Mouse (Mus musculus) heart, postnatal 0 days (tissue): ENCODE results near the gene Gm17387. TPM values are rescaled to one million over a fixed set of nuclear protein-coding genes. Genes with fewer than 3 reads are reported as not detected.

ENCODE experiments used
- ATAC-seq: fragments of 200-750 bp; cut with Nextera tagmentation; 2 replicates; pipeline ENCODE4 v1.8.0; 2017; ENCODE audit warnings: low read depth, moderate number of reproducible peaks, moderate library complexity; ENCODE audit not compliant: insufficient read depth
- DNase-seq: peaks from one replicate; pipeline ENCODE4 v3.0.0-alpha.2; 2016; ENCODE audit warnings: low spot score
- H3K27ac ChIP-seq: fragments of 300-500 bp; sonication (generic); 2 replicates; pipeline ENCODE4 v1.5.1; 2014; ENCODE audit warnings: low read depth, mild to moderate bottlenecking
- H3K27me3 ChIP-seq: fragments of 300-500 bp; sonication (generic); 2 replicates; pipeline ENCODE4 v1.6.1; 2014; ENCODE audit warnings: low read length, mixed read lengths; ENCODE audit not compliant: control insufficient read depth, insufficient read depth
- H3K36me3 ChIP-seq: fragments of 300-500 bp; sonication (generic); replicated peaks from 2 replicates; pipeline ENCODE4 v1.6.1; 2014; ENCODE audit warnings: low read length, mixed read lengths; ENCODE audit not compliant: control insufficient read depth, insufficient read depth
- H3K4me1 ChIP-seq: fragments of 300-500 bp; sonication (generic); 2 replicates; pipeline ENCODE4 v1.6.1; 2014; ENCODE audit warnings: antibody characterized with exemption; ENCODE audit not compliant: control insufficient read depth, insufficient read depth
- H3K4me2 ChIP-seq: fragments of 300-500 bp; sonication (generic); 2 replicates; pipeline ENCODE4 v1.6.1; 2014; ENCODE audit warnings: low read depth, mild to moderate bottlenecking, low read length, moderate library complexity
- H3K4me3 ChIP-seq: fragments of 300-500 bp; sonication (generic); 2 replicates; pipeline ENCODE4 v1.5.1; 2014; ENCODE audit warnings: low read depth, low read length
- H3K9ac ChIP-seq: fragments of 300-500 bp; sonication (generic); replicated peaks from 2 replicates; pipeline ENCODE4 v1.6.1; 2014; ENCODE audit warnings: low read depth, low read length, mixed read lengths
- H3K9me3 ChIP-seq: fragments of 300-500 bp; sonication (generic); replicated peaks from 2 replicates; pipeline ENCODE4 v1.6.1; 2016; ENCODE audit warnings: low read length; ENCODE audit not compliant: control insufficient read depth
- CTCF ChIP-seq: IDR thresholded peaks from 2 replicates; pipeline ENCODE4 v1.5.1; 2016; ENCODE audit warnings: antibody characterized with exemption, control low read depth, low read depth
- EP300 ChIP-seq: IDR thresholded peaks from 2 replicates; pipeline ENCODE4 v1.6.1; 2016; ENCODE audit warnings: antibody characterized with exemption, low read depth
- WGBS: fragments of 180-500 bp; shearing (Covaris S2); extraction: QIAGEN DNeasy Blood & Tissue Kit; methylation state at CpG from one replicate; pipeline ENCODE4 v1.1.7; 2014; 5-methylcytosine and 5-hydroxymethylcytosine counted together
- polyA plus RNA-seq: library from polyadenylated mRNA; unstranded; fragments of >200 nt; fragmentation: Nextera tagmentation; extraction: Ambion mirVana; gene quantifications from 2 replicates; pipeline ENCODE4 v1.2.1, GENCODE M21; 2015
- total RNA-seq: library from RNA; depleted of rRNA; stranded (reverse); fragments of >200 nt; gene quantifications from 2 replicates; pipeline ENCODE4 v1.2.3, GENCODE M21; 2014; ENCODE audit warnings: low replicate concordance

Gene Gm17387
- total and polyA plus RNA-seq, 2 experiments from 2014 or later, result not detected

DNA sequence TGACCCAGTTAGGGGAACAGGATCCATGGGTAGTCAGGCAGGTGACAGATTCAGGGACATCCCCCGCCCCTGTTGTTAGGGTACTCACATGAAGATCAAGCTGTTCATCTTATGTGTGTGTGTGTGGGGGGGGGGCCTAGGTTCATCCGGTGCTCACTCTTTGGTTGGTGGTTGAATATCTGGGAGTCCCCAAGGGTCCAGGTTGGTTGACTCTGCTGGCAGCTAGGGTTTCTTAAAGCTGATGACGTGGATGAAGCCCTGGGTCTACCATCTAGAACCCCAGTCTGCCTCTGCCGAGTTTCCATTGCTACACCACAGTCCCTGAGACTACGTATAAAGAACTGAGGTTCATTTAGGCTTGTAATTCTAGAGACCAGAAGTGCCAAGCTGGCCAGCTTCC, 9.9 kb upstream of the Gm17387 start:
- WGBS, result 86% methylated on average over 5 of the region's 5 CpGs
- no peak for TF ChIP-seq CTCF
- TF ChIP-seq EP300, result no peak
- H3K27me3 ChIP-seq, result no peaks in the 10 kb centered on the region
- no peaks in the 10 kb centered on the region for H3K4me1 ChIP-seq
- no peak overlapping the region for H3K27ac ChIP-seq
- H3K9ac ChIP-seq, result no peak overlapping the region
- no peak for DNase-seq
- ATAC-seq, result no peak
- H3K4me2 ChIP-seq, result no peak overlapping the region
- H3K4me3 ChIP-seq, result no peak overlapping the region
- H3K9me3 ChIP-seq, result no peaks in the 10 kb centered on the region
- H3K36me3 ChIP-seq, result no peaks in the 10 kb centered on the region

DNA sequence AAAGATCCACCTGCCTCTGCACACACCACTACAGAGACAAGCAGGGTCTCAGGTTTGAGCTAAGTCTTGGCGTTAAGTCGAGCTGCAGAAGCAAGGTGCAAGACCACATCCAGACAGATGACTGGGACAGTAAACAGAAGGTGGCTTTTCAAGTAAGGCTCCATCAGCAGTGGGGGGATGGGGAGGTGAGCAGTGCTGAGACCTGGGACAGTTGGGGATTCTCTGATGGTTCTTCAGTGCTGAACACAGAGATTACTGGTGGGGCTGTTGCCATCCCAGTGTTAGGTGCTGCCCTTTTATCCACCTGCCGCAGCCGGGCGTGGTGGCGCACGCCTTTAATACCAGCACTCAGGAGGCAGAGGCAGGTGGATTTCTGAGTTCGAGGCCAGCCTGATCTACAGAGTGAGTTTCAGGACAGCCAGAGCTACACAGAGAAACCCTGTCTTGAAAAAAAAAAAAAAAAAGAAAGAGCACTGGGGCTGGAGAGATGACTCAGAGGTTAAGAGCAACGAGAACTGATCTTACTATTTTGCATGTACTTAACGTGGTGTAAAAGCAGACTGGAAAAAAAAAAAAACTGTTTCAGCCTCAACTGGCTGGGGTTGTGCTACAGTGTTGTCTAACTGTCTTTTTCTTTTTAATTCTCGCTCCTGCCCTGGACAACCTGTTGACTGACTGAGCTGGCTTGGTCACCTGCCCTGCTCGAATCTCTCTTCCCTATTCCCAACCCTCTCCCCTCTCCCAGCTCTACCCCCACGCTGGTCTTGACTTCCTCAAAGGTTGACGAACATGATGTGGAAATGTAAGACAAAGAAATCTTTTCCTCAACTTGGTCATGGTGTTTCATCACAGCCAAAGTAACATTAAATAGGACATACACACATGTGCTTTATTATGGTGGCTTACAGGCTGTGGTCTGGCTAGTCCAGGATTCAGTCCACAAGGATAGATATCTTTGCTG, 7.2 kb upstream of the Gm17387 start:
- H3K27ac ChIP-seq, result no peak overlapping the region
- no peak overlapping the region for H3K4me3 ChIP-seq
- no peak overlapping the region for H3K4me2 ChIP-seq
- 66% methylated on average over 14 of the region's 14 CpGs for WGBS
- peaks cover 5% of the 10 kb centered on the region; the same call in 1 of the 2 replicates for H3K4me1 ChIP-seq
- no peaks in the 10 kb centered on the region for H3K9me3 ChIP-seq
- H3K27me3 ChIP-seq, result no peaks in the 10 kb centered on the region
- TF ChIP-seq CTCF (no peak), EP300 (no peak)
- H3K36me3 ChIP-seq, result no peaks in the 10 kb centered on the region
- ATAC-seq (no peak), DNase-seq (no peak)
- no peak overlapping the region for H3K9ac ChIP-seq

DNA sequence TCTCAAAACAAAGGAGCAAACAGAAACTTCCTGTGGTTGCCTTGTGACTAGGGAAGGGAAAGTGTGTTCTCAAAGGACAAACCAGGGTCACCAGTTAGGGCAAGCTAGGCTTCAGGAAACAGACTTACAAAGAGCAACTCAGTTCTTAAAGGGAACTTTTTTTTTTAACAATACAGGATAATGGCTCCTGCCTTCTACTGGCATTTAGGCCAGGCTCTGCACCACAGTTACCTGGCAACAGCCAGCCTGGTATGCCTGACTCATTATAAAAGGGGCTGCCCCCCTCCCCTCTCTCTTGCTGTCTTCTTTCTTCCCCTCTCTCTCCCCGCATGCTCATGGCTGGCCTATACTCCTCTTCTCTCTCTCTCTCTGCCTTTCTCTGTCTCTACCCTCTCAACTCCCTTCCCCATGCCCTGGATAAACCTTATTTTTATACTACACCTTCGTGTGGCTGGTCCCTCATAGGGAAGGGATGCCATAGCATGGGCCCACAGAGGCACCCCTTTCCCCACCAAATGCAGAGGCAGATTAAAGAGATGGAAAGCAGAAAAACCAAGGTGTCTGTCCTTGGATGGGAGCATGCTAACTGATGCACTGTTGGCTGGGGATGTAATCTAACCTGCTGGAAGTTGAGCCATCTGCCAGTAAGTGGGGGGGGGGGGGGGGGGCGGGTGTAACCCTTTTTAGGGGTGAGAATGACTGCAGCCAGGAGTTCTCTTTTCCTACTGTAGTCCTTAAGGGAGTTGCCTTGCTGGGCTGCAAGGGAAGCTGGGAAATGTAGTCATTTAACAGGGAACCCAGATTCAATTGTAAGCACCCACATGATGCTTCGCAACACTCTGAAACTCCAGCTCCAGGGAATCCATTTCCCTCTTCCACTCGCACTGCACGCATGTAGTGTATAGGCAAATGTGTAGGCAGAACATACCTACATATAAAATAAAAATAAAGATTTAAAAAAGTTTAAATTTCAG, 3.8 kb upstream of the Gm17387 start:
- Histone ChIP-seq H3K9me3 (no peaks in the 10 kb centered on the region), H3K4me3 (no peak overlapping the region), H3K4me1 (peaks cover 5% of the 10 kb centered on the region; the same call in 1 of the 2 replicates), H3K9ac (no peak overlapping the region), H3K4me2 (no peak overlapping the region), H3K27me3 (no peaks in the 10 kb centered on the region), H3K36me3 (no peaks in the 10 kb centered on the region), H3K27ac (peak overlapping the region; percentile 15; the same call in 1 of the 2 replicates)
- TF ChIP-seq EP300 (no peak), CTCF (no peak)
- DNase-seq (no peak), ATAC-seq (no peak)
- 50% methylated on average over 6 of the region's 6 CpGs for WGBS

DNA sequence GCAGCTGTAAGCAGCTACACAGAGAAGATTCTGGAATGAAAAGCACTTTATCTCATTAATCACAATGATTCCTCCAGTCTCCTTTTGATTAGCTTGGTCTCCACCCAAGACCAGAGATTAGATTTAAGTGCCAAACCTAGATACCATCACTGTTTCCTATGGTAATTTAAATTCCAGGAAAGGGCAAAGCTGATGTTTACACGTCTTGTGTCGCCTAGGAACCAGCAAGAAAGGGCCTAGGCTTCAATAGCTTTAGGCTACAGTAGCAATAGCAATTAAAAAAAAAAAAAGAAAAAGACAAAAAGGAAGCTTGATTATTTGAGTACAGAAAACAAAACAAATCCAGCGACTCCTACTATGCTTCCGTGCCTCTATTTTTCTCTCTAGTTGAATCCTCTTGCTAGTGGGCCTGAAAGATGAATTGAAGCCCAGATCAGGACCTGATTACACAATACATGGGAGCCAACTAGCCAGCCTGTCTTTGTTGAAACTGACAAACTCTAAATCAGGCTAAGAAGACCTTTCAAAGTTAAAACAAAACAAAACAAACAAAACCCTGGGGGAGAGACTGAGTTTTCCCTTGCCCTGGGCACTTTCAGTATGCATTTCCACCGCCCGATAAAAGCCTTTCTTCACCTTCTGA, 2.7 kb upstream of the Gm17387 start:
- 63% methylated on average over 6 of the region's 6 CpGs for WGBS
- H3K27ac ChIP-seq, result peak overlapping the region; percentile 52
- no peak for ATAC-seq

DNA sequence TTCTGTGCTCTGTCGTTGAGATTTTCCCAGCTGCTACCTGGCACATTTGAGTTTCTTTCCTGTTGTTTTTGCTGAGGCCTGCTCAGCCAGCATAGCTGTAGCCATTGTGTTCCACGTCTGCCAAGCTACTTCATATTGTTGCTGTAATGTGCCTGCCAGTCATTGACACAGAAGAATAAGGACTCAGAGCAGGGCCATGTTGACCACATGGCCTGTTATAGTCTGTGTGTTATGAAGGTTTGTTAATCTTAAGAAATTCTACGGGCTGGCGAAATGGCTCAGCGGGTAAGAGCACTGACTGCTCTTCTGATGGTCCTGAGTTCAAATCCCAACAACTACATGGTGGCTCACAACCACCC, 2.2 kb upstream of the Gm17387 start:
- ATAC-seq (no peak), DNase-seq (no peak)
- H3K27me3 ChIP-seq, result no peaks in the 10 kb centered on the region
- H3K4me3 ChIP-seq, result no peak overlapping the region
- H3K36me3 ChIP-seq, result no peaks in the 10 kb centered on the region
- no peaks in the 10 kb centered on the region for H3K9me3 ChIP-seq
- H3K4me2 ChIP-seq, result no peak overlapping the region
- TF ChIP-seq CTCF (no peak), EP300 (no peak)
- peaks cover 5% of the 10 kb centered on the region; the same call in 1 of the 2 replicates for H3K4me1 ChIP-seq
- peak overlapping the region; percentile 52 for H3K27ac ChIP-seq
- H3K9ac ChIP-seq, result no peak overlapping the region
- WGBS, result 66% methylated on average over 5 of the region's 5 CpGs

More for the DNA sequence above, 2.7 kb upstream of the Gm17387 start:
- H3K9me3 ChIP-seq, result no peaks in the 10 kb centered on the region
- H3K27me3 ChIP-seq, result no peaks in the 10 kb centered on the region
- peaks cover 5% of the 10 kb centered on the region; the same call in 1 of the 2 replicates for H3K4me1 ChIP-seq
- TF ChIP-seq EP300, result no peak
- TF ChIP-seq CTCF, result no peak
- no peak overlapping the region for H3K4me2 ChIP-seq
- H3K4me3 ChIP-seq, result no peak overlapping the region
- no peak for DNase-seq
- H3K36me3 ChIP-seq, result no peaks in the 10 kb centered on the region
- H3K9ac ChIP-seq, result no peak overlapping the region
